Mouse (Mus musculus) heart, embryonic 11.5 days (tissue): ENCODE results near the gene Tmem144. TPM values are rescaled to one million over a fixed set of nuclear protein-coding genes. Genes with fewer than 3 reads are reported as not detected.
"Not testable (repeated sequence)": the region's sequence is repeated elsewhere in the genome, so short reads cannot be mapped to it uniquely, and the experiment has no call there.

Experiments used
- ATAC-seq: fragments of 200-750 bp; cut with Nextera tagmentation; replicated peaks from 2 replicates; pipeline ENCODE4 v1.8.0; 2017; ENCODE audit warnings: moderate library complexity; ENCODE audit not compliant: insufficient number of reproducible peaks, low FRiP score, low TSS enrichment
- H3K27ac ChIP-seq: fragments of 300-500 bp; sonication (generic); 2 replicates; pipeline ENCODE4 v1.5.1; 2014; ENCODE audit warnings: mild to moderate bottlenecking, low read depth, low read length
- H3K27me3 ChIP-seq: fragments of 300-500 bp; sonication (generic); 2 replicates; pipeline ENCODE4 v1.6.1; 2014; ENCODE audit warnings: mild to moderate bottlenecking, low read length, mixed read lengths; ENCODE audit not compliant: control insufficient read depth, insufficient read depth
- H3K36me3 ChIP-seq: fragments of 300-500 bp; sonication (generic); 2 replicates; pipeline ENCODE4 v1.6.1; 2014; ENCODE audit warnings: mild to moderate bottlenecking, low read length, moderate library complexity, mixed read lengths; ENCODE audit not compliant: control insufficient read depth, insufficient read depth
- H3K4me1 ChIP-seq: fragments of 300-500 bp; sonication (generic); 2 replicates; pipeline ENCODE4 v1.6.1; 2014; ENCODE audit warnings: low read length; ENCODE audit not compliant: control insufficient read depth, insufficient read depth
- H3K4me2 ChIP-seq: fragments of 300-500 bp; sonication (generic); 2 replicates; pipeline ENCODE4 v1.6.1; 2014; ENCODE audit warnings: mild to moderate bottlenecking, moderate library complexity
- H3K4me3 ChIP-seq: fragments of 300-500 bp; sonication (generic); 2 replicates; pipeline ENCODE4 v1.5.1; 2014; ENCODE audit warnings: low read depth, low read length
- H3K9ac ChIP-seq: fragments of 300-500 bp; sonication (generic); 2 replicates; pipeline ENCODE4 v1.6.1; 2014; ENCODE audit warnings: mild to moderate bottlenecking, low read depth, low read length, moderate library complexity
- H3K9me3 ChIP-seq: fragments of 300-500 bp; sonication (generic); replicated peaks from 2 replicates; pipeline ENCODE4 v1.6.1; 2016; ENCODE audit warnings: low read length; ENCODE audit not compliant: control insufficient read depth
- WGBS: fragments of 180-500 bp; shearing (Covaris S2); extraction: QIAGEN DNeasy Blood & Tissue Kit; methylation state at CpG from one replicate; pipeline ENCODE4 v1.1.7; 2014; ENCODE audit not compliant: insufficient replicate concordance; 5-methylcytosine and 5-hydroxymethylcytosine counted together
- polyA plus RNA-seq: library from polyadenylated mRNA; unstranded; fragments of >200 nt; fragmentation: Nextera tagmentation; extraction: Ambion mirVana; gene quantifications from 2 replicates; pipeline ENCODE4 v1.2.1, GENCODE M21; 2014

Gene Tmem144
- polyA plus RNA-seq, 1 experiment from 2014 or later: 11.7 TPM

DNA sequence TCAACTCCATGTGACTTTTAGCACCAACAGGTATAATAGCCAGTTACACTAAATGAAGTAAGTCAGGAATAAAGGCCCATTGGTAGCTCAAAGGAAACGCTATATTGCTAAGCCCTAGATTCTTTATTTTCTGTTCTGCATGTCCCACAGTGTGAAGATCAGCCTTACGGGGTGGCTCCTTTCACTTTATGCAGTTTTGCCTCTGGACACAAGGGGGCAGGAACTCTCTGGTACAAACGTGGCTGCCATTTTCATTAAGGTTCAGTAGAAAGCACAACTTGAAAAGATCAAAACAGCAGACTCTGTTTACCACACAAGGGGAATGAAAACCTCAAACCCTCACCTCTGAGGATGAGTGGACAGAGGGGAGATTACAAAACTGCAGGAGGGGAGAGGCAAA, 40.9 kb downstream of the Tmem144 start:
- H3K27me3 ChIP-seq: no peaks in the 10 kb centered on the region
- no peaks in the 10 kb centered on the region for H3K36me3 ChIP-seq
- H3K4me3 ChIP-seq: no peak overlapping the region
- no peak overlapping the region for H3K27ac ChIP-seq
- H3K4me2 ChIP-seq: no peak overlapping the region
- WGBS: 45% methylated on average over 3 of the region's 3 CpGs
- ATAC-seq: no peak
- no peaks in the 10 kb centered on the region for H3K9me3 ChIP-seq
- H3K9ac ChIP-seq: no peak overlapping the region
- H3K4me1 ChIP-seq: no peaks in the 10 kb centered on the region

DNA sequence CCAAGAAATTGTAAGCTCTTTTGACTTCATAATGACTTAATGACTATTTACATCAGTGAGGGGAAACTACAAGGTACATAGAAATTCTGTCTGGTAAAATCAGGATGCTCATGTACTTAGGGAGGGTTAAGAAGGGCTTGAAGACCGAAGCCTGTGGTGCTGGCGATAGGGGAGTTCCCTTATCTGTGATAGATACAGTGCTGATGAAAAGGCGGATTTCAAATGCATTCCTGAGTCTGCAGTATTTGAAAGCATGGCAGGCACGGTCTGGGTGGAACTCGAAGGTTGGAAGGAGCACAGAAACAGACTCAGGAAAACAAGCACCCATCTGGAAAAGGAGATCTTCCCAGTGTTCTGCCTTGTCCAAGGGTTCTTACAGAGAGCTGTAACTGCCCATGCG, 42.0 kb downstream of the Tmem144 start:
- Histone ChIP-seq H3K4me1 (no peaks in the 10 kb centered on the region), H3K36me3 (no peaks in the 10 kb centered on the region), H3K4me3 (no peak overlapping the region), H3K27me3 (no peaks in the 10 kb centered on the region), H3K4me2 (no peak overlapping the region), H3K27ac (no peak overlapping the region), H3K9me3 (no peaks in the 10 kb centered on the region), H3K9ac (no peak overlapping the region)
- ATAC-seq: no peak
- WGBS: 37% methylated on average over 6 of the region's 6 CpGs

DNA sequence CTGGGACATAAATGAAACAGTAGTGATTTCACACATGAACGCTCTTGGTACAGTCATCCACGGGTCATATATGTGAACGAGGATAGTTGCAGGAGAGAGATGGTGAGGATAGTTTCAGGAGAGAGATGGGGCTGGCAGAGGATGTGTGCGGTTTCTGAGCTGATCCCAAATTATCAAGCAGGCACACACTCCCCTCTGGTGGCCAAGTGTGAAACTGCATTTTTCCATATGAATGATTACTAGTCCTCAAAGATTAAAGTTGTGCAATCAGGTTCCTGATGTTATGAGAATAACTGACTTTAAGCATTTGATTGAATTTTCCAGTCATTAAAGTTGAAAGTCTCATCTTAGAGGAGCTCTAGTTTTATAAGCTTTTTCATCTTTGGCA, 43.4 kb downstream of the Tmem144 start:
- H3K4me1 ChIP-seq: no peaks in the 10 kb centered on the region
- H3K4me3 ChIP-seq: no peak overlapping the region
- WGBS: 10% methylated on average over 4 of the region's 4 CpGs
- no peak overlapping the region for H3K4me2 ChIP-seq
- ATAC-seq: peak; percentile 39; the same call in 1 of the 2 replicates
- no peak overlapping the region for H3K9ac ChIP-seq
- H3K36me3 ChIP-seq: no peaks in the 10 kb centered on the region
- no peaks in the 10 kb centered on the region for H3K9me3 ChIP-seq
- H3K27me3 ChIP-seq: no peaks in the 10 kb centered on the region
- no peak overlapping the region for H3K27ac ChIP-seq

GRCm38 (mm10) chr3:79808530-79809179, 43.9 kb downstream of the Tmem144 start:
- no peaks in the 10 kb centered on the region for H3K27me3 ChIP-seq
- H3K4me2 ChIP-seq: no peak overlapping the region
- H3K4me1 ChIP-seq: no peaks in the 10 kb centered on the region
- no peaks in the 10 kb centered on the region for H3K36me3 ChIP-seq
- no peak overlapping the region for H3K4me3 ChIP-seq
- ATAC-seq: no peak
- no peak overlapping the region for H3K9ac ChIP-seq
- 67% methylated on average over 9 of the region's 9 CpGs for WGBS
- H3K9me3 ChIP-seq: no peaks in the 10 kb centered on the region
- H3K27ac ChIP-seq: no peak overlapping the region

DNA sequence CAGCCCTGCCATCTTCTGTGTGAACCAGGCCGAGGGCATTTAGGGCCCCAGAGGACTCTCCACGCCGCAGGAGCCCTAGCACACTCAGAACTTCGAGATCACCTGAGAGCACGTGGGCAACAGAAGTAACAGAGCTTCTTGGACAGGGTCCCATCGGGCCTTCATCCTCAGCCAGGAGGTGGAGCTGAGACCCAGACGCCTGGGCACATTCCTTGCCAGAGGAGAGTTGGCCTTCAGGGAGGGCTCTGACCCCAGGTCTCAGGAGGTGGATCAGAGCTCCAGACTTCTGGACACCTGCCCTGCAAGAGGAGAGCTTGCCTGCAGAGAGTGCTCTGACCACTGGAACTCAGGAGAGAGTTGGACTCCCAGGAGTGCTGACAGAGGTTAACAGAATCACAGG, 51.8 kb downstream of the Tmem144 start:
- not testable (repeated sequence) for H3K4me2 ChIP-seq, H3K27ac ChIP-seq, H3K9me3 ChIP-seq, H3K4me3 ChIP-seq, H3K36me3 ChIP-seq, ATAC-seq, H3K4me1 ChIP-seq, H3K9ac ChIP-seq, H3K27me3 ChIP-seq
- 74% methylated on average over 7 of the region's 7 CpGs for WGBS

- Histone ChIP-seq H3K36me3 (no peaks in the 10 kb centered on the region), H3K4me2 (no peak overlapping the region), H3K4me3 (no peak overlapping the region), H3K27me3 (no peaks in the 10 kb centered on the region), H3K9me3 (no peaks in the 10 kb centered on the region), H3K27ac (no peak overlapping the region), H3K4me1 (no peaks in the 10 kb centered on the region), H3K9ac (no peak overlapping the region)
- ATAC-seq: no peak
- 82% methylated on average over 6 of the region's 6 CpGs for WGBS
These were observed 60.3 kb downstream of the Tmem144 start for GRCm38 (mm10) chr3:79792307-79792706.

- ATAC-seq: no peak
These were observed 62.2 kb downstream of the Tmem144 start for GRCm38 (mm10) chr3:79790324-79790723.

GRCm38 (mm10) chr3:79789554-79789953, 63.0 kb downstream of the Tmem144 start:
- Histone ChIP-seq H3K9ac (no peak overlapping the region), H3K4me2 (no peak overlapping the region), H3K27ac (no peak overlapping the region), H3K36me3 (no peaks in the 10 kb centered on the region), H3K9me3 (no peaks in the 10 kb centered on the region), H3K4me3 (no peak overlapping the region), H3K27me3 (no peaks in the 10 kb centered on the region), H3K4me1 (no peaks in the 10 kb centered on the region)
- ATAC-seq: no peak
- WGBS: 73% methylated on average over 4 of the region's 4 CpGs

More at GRCm38 (mm10) chr3:79790324-79790723, 62.2 kb downstream of the Tmem144 start:
- Histone ChIP-seq H3K4me1 (no peaks in the 10 kb centered on the region), H3K36me3 (no peaks in the 10 kb centered on the region), H3K27ac (no peak overlapping the region), H3K4me2 (no peak overlapping the region), H3K4me3 (no peak overlapping the region), H3K27me3 (no peaks in the 10 kb centered on the region), H3K9me3 (no peaks in the 10 kb centered on the region), H3K9ac (no peak overlapping the region)
- 63% methylated on average over 3 of the region's 3 CpGs for WGBS

GRCm38 (mm10) chr3:79788959-79789358, 63.6 kb downstream of the Tmem144 start:
- H3K4me1 ChIP-seq: no peaks in the 10 kb centered on the region
- H3K36me3 ChIP-seq: no peaks in the 10 kb centered on the region
- H3K4me2 ChIP-seq: no peak overlapping the region
- no peak overlapping the region for H3K4me3 ChIP-seq
- ATAC-seq: no peak
- no peaks in the 10 kb centered on the region for H3K27me3 ChIP-seq
- H3K9me3 ChIP-seq: no peaks in the 10 kb centered on the region
- H3K27ac ChIP-seq: no peak overlapping the region
- no peak overlapping the region for H3K9ac ChIP-seq
- 70% methylated on average over 6 of the region's 6 CpGs for WGBS
